Mouse (Mus musculus) hindbrain, embryonic 11.5 days (tissue): ENCODE data around the gene Atf7. TPM values are rescaled to one million over a fixed set of nuclear protein-coding genes. Genes with fewer than 3 reads are reported as not detected.

ENCODE experiments used
- ATAC-seq: fragments of 200-750 bp; cut with Nextera tagmentation; 2 replicates; pipeline ENCODE4 v1.8.0; 2017; ENCODE audit warnings: mild to moderate bottlenecking, moderate TSS enrichment, moderate library complexity; ENCODE audit not compliant: low FRiP score
- DNase-seq: peaks from one replicate; pipeline ENCODE4 v3.0.0-alpha.2; 2015; ENCODE audit warnings: low spot score
- H3K27ac ChIP-seq: fragments of 300-500 bp; sonication (generic); 2 replicates; pipeline ENCODE4 v1.5.1; 2014; ENCODE audit warnings: mild to moderate bottlenecking, low read depth, low read length
- H3K27me3 ChIP-seq: fragments of 300-500 bp; sonication (generic); 2 replicates; pipeline ENCODE4 v1.6.1; 2014; ENCODE audit warnings: mild to moderate bottlenecking, low read length, moderate library complexity, mixed read lengths; ENCODE audit not compliant: control insufficient read depth, insufficient read depth
- H3K36me3 ChIP-seq: fragments of 300-500 bp; sonication (generic); 2 replicates; pipeline ENCODE4 v1.6.1; 2014; ENCODE audit warnings: mild to moderate bottlenecking, low read length, moderate library complexity, mixed read lengths; ENCODE audit not compliant: control insufficient read depth, insufficient read depth
- H3K4me1 ChIP-seq: fragments of 300-500 bp; sonication (generic); replicated peaks from 2 replicates; pipeline ENCODE4 v1.6.1; 2014; ENCODE audit warnings: low read length, mixed read lengths; ENCODE audit not compliant: control insufficient read depth, insufficient read depth
- H3K4me2 ChIP-seq: fragments of 300-500 bp; sonication (generic); replicated peaks from 2 replicates; pipeline ENCODE4 v1.6.1; 2014; ENCODE audit warnings: mild to moderate bottlenecking, low read depth, low read length
- H3K4me3 ChIP-seq: fragments of 300-500 bp; sonication (generic); 2 replicates; pipeline ENCODE4 v1.5.1; 2014; ENCODE audit warnings: low read depth, low read length
- H3K9ac ChIP-seq: fragments of 300-500 bp; sonication (generic); 2 replicates; pipeline ENCODE4 v1.6.1; 2014; ENCODE audit warnings: low read depth, low read length
- H3K9me3 ChIP-seq: fragments of 300-500 bp; sonication (generic); 2 replicates; pipeline ENCODE4 v1.6.1; 2016; ENCODE audit warnings: low read length; ENCODE audit not compliant: control insufficient read depth
- WGBS: fragments of 180-500 bp; shearing (Covaris S2); extraction: QIAGEN DNeasy Blood & Tissue Kit; methylation state at CpG from one replicate; pipeline ENCODE4 v1.1.7; 2014; 5-methylcytosine and 5-hydroxymethylcytosine counted together
- polyA plus RNA-seq: library from polyadenylated mRNA; unstranded; fragments of >200 nt; fragmentation: Nextera tagmentation; extraction: Ambion mirVana; gene quantifications from 2 replicates; pipeline ENCODE4 v1.2.1, GENCODE M21; 2014

Gene Atf7
- polyA plus RNA-seq, 1 experiment from 2014 or later: 14.7 TPM

GRCm38 (mm10) chr15:102547478-102547877 is 77.8 kb downstream of the Atf7 start:
- no peak overlapping the region for H3K27ac ChIP-seq
- H3K4me3 ChIP-seq: no peak overlapping the region
- H3K9ac ChIP-seq: no peak overlapping the region
- H3K4me1 ChIP-seq: no peaks in the 10 kb centered on the region
- H3K36me3 ChIP-seq: 0 out of 2 replicates have a peak, but pooled peaks cover 2% of the 10 kb centered on the region
- ATAC-seq: no peak
- DNase-seq: no peak
- WGBS: 93% methylated on average over 3 of the region's 3 CpGs
- H3K27me3 ChIP-seq: no peaks in the 10 kb centered on the region
- H3K4me2 ChIP-seq: no peak overlapping the region
- H3K9me3 ChIP-seq: no peaks in the 10 kb centered on the region

GRCm38 (mm10) chr15:102546677-102547427 is 78.4 kb downstream of the Atf7 start:
- H3K27me3 ChIP-seq: no peaks in the 10 kb centered on the region
- no peak overlapping the region for H3K9ac ChIP-seq
- 97% methylated on average over 3 of the region's 3 CpGs for WGBS
- H3K4me3 ChIP-seq: no peak overlapping the region
- no peak for DNase-seq
- no peak overlapping the region for H3K27ac ChIP-seq
- 0 out of 2 replicates have a peak, but pooled peaks cover 2% of the 10 kb centered on the region for H3K36me3 ChIP-seq
- H3K4me1 ChIP-seq: no peaks in the 10 kb centered on the region
- no peak for ATAC-seq
- no peak overlapping the region for H3K4me2 ChIP-seq
- no peaks in the 10 kb centered on the region for H3K9me3 ChIP-seq

GRCm38 (mm10) chr15:102546246-102546645 is 79.0 kb downstream of the Atf7 start:
- H3K9ac ChIP-seq: no peak overlapping the region
- no peak overlapping the region for H3K27ac ChIP-seq
- H3K4me2 ChIP-seq: no peak overlapping the region
- no peaks in the 10 kb centered on the region for H3K27me3 ChIP-seq
- H3K9me3 ChIP-seq: no peaks in the 10 kb centered on the region
- no peaks in the 10 kb centered on the region for H3K4me1 ChIP-seq
- DNase-seq (no peak), ATAC-seq (no peak)
- 87% methylated on average over 3 of the region's 3 CpGs for WGBS
- H3K36me3 ChIP-seq: 0 out of 2 replicates have a peak, but pooled peaks cover 2% of the 10 kb centered on the region
- no peak overlapping the region for H3K4me3 ChIP-seq

- ATAC-seq: no peak
- no peak overlapping the region for H3K9ac ChIP-seq
- no peak overlapping the region for H3K4me3 ChIP-seq
- WGBS: 89% methylated on average over 4 of the region's 4 CpGs
- no peak overlapping the region for H3K4me2 ChIP-seq
- no peaks in the 10 kb centered on the region for H3K4me1 ChIP-seq
- H3K27me3 ChIP-seq: no peaks in the 10 kb centered on the region
- no peak for DNase-seq
- no peaks in the 10 kb centered on the region for H3K9me3 ChIP-seq
- 0 out of 2 replicates have a peak, but pooled peaks cover 2% of the 10 kb centered on the region for H3K36me3 ChIP-seq
- H3K27ac ChIP-seq: no peak overlapping the region
Measured at GRCm38 (mm10) chr15:102544801-102545200, 80.5 kb downstream of the Atf7 start.

GRCm38 (mm10) chr15:102533926-102534325 is 91.3 kb downstream of the Atf7 start:
- Histone ChIP-seq H3K4me1 (no peaks in the 10 kb centered on the region), H3K9me3 (no peaks in the 10 kb centered on the region), H3K36me3 (no peaks in the 10 kb centered on the region), H3K4me3 (no peak overlapping the region), H3K4me2 (no peak overlapping the region), H3K9ac (no peak overlapping the region), H3K27ac (no peak overlapping the region), H3K27me3 (no peaks in the 10 kb centered on the region)
- ATAC-seq (no peak), DNase-seq (no peak)
- WGBS: 96% methylated on average over 7 of the region's 7 CpGs

- H3K4me2 ChIP-seq: no peak overlapping the region
- H3K4me1 ChIP-seq: no peaks in the 10 kb centered on the region
- DNase-seq: no peak
- no peaks in the 10 kb centered on the region for H3K27me3 ChIP-seq
- H3K36me3 ChIP-seq: no peaks in the 10 kb centered on the region
- no peak overlapping the region for H3K27ac ChIP-seq
- H3K9ac ChIP-seq: no peak overlapping the region
- no peaks in the 10 kb centered on the region for H3K9me3 ChIP-seq
- no peak overlapping the region for H3K4me3 ChIP-seq
- no peak for ATAC-seq
- 91% methylated on average over 3 of the region's 3 CpGs for WGBS
Measured at GRCm38 (mm10) chr15:102532106-102532900, 93.0 kb downstream of the Atf7 start.

- Histone ChIP-seq H3K36me3 (no peaks in the 10 kb centered on the region), H3K27ac (no peak overlapping the region)
- ATAC-seq: no peak
Measured at GRCm38 (mm10) chr15:102531586-102531985, 93.7 kb downstream of the Atf7 start.

GRCm38 (mm10) chr15:102530566-102530965 is 94.7 kb downstream of the Atf7 start:
- H3K4me3 ChIP-seq: no peak overlapping the region
- no peak overlapping the region for H3K27ac ChIP-seq
- H3K36me3 ChIP-seq: no peaks in the 10 kb centered on the region
- H3K9me3 ChIP-seq: no peaks in the 10 kb centered on the region
- no peak overlapping the region for H3K4me2 ChIP-seq
- no peaks in the 10 kb centered on the region for H3K27me3 ChIP-seq
- no peaks in the 10 kb centered on the region for H3K4me1 ChIP-seq
- no peak overlapping the region for H3K9ac ChIP-seq
- 86% methylated on average over 4 of the region's 4 CpGs for WGBS
- DNase-seq (no peak), ATAC-seq (no peak)

More at GRCm38 (mm10) chr15:102531586-102531985, 93.7 kb downstream of the Atf7 start:
- no peaks in the 10 kb centered on the region for H3K27me3 ChIP-seq
- H3K4me1 ChIP-seq: no peaks in the 10 kb centered on the region
- no peak overlapping the region for H3K4me3 ChIP-seq
- H3K4me2 ChIP-seq: no peak overlapping the region
- DNase-seq: no peak
- no peak overlapping the region for H3K9ac ChIP-seq
- 89% methylated on average over 4 of the region's 4 CpGs for WGBS
- no peaks in the 10 kb centered on the region for H3K9me3 ChIP-seq
